Mouse (Mus musculus): ENCODE measurements around the gene Pias4. TPM values are rescaled to one million over a fixed set of nuclear protein-coding genes. Genes with fewer than 3 reads are reported as not detected.
A peak's percentile ranks its signal among the peaks of the same experiment; 100 is the strongest.

Pias4 gene
- polyA plus RNA-seq, 1 experiment from 2014 or later, result 48.6 TPM

DNA sequence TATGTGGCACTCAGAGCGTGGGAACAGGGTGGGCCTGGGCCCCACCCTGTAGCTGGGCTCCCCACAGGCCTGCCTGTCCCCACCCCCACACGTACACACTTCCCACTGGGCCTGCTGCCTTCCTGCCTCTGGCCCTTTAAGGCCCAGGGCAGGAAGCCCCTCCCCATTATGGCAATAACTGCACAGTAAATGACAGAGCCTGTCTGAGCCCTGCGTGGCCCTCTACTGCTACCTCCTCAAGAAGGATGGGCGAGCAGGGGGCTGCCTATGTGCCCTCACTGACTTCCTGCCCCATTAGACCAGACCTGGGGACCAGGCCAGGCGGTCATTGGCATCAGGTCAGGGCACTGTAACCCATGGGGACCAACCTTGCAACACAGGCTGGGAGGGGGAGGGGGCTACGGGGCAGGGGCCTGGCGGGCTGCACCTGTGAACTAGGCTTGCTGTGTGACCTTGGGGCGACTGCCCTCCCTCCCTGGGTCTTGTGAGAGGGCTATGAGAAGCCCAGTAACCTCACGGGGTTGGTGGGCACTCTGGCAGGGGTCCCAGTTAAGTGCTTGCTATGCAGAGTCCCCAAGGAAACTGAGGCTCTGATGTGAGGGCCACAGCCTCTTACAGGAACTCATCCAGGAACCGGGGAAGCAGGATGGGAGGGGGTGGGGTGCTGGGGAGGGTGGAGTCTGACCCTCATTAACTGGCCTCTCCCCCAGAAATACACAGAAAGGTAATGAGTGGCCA, 26.8 kb downstream of the Pias4 start:
- no peaks in the 10 kb centered on the region for H3K27me3 ChIP-seq
- H3K36me3 ChIP-seq, result peaks cover 34% of the 10 kb centered on the region
- H3K4me3 ChIP-seq (replicated peaks), result peak overlapping the region; percentile 81
- H3K4me1 ChIP-seq, result peaks cover 52% of the 10 kb centered on the region
- peak overlapping the region; percentile 87; the same call in 1 of the 2 replicates for H3K9ac ChIP-seq
- ATAC-seq (replicated peaks; ENCODE audit: low FRiP score), result no peak
- no peaks in the 10 kb centered on the region for H3K9me3 ChIP-seq (replicated peaks)
- 43% methylated on average over 10 of the region's 10 CpGs for WGBS
- 0 out of 2 replicates have a peak overlapping the region, but pooled peaks have one; percentile 92 for H3K27ac ChIP-seq
- H3K4me2 ChIP-seq, result peak overlapping the region; percentile 94

DNA sequence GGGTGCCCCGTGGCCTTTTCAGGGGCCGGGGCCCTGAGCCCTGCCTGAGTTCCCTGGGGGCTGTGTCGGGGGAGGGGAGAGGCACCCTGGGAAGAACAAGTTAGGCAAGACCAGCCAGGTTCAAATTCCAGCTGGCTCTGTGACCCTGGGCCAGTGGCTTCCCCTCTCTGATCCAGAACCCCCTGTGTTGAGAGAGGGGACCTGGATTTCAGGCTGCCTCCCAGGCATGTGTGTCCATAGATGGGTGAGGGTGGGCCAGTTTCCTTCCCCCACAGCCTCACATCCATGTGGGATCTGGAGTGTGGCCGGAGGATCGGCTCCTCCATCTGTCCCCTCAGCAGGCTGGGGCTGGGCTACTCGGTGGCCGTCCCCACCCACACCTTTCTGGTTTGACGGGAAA, 27.7 kb downstream of the Pias4 start:
- H3K4me3 ChIP-seq (replicated peaks), result peak overlapping the region; percentile 81
- peaks cover 55% of the 10 kb centered on the region for H3K4me1 ChIP-seq
- 51% methylated on average over 8 of the region's 8 CpGs for WGBS
- no peak for ATAC-seq (replicated peaks; ENCODE audit: low FRiP score)
- no peaks in the 10 kb centered on the region for H3K9me3 ChIP-seq (replicated peaks)
- H3K27ac ChIP-seq, result peak overlapping the region; percentile 92
- peak overlapping the region; percentile 94 for H3K4me2 ChIP-seq
- peaks cover 3% of the 10 kb centered on the region; the same call in 1 of the 2 replicates for H3K27me3 ChIP-seq
- peaks cover 25% of the 10 kb centered on the region for H3K36me3 ChIP-seq
- peak overlapping the region; percentile 87; the same call in 1 of the 2 replicates for H3K9ac ChIP-seq

DNA sequence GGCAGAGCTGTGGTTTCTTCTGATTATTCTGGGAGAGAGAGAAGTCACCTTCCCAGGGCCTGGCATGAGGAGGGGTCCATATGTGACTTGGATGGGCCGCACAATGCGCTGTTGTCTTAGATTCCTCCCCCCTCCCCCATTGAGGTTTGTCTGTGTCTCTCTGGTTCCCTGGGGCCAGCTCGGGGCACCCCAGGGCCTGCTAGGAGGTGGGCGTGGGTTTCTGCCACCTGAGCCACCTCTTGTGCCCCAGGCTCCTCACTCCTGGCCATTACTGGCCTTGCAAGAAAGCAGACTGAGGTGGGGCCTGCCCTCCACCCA, 28.2 kb downstream of the Pias4 start:
- Histone ChIP-seq H3K9me3 (replicated peaks) (no peaks in the 10 kb centered on the region), H3K9ac (peak overlapping the region; percentile 87; the same call in 1 of the 2 replicates), H3K4me1 (peaks cover 60% of the 10 kb centered on the region), H3K4me3 (replicated peaks) (peak overlapping the region; percentile 81), H3K27ac (peak overlapping the region; percentile 92), H3K36me3 (peaks cover 20% of the 10 kb centered on the region), H3K4me2 (peak overlapping the region; percentile 94), H3K27me3 (peaks cover 8% of the 10 kb centered on the region)
- WGBS, result 65% methylated on average over 4 of the region's 4 CpGs
- ATAC-seq (replicated peaks; ENCODE audit: low FRiP score), result no peak

DNA sequence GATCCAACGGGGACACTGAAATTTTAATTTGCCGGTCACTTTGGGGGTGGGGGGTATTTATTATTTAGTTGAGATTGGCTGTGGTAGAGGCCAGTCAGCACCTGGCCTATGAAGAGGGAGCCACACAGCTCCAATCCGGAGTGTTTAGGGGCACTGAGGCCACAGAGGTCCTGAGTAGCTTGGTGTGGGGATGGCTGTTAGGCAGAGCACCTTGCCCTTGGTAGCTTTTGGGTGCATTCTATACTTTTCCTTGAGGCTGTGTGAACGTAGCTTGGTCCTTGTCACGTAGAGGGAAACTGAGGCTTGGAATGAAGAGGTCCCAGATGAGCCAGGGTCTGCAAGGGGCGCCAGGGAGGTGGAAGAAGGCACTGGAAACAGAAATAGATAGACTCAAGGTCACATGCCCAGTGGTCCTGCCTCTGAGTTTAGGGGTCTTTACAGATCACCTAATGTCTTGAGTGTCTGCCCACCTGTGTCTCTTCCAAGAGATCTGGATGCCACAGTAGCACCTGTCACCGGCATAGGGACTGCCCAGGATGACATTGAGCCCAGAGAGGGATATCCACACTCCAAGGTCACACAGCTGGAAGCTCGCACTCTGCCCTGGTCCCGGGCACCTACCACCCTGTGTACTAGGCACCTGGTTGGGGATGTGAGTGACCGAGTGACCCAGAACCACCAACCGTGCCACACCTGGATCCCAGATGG, 28.7 kb downstream of the Pias4 start:
- Histone ChIP-seq H3K4me2 (peak overlapping the region; percentile 94), H3K27me3 (peaks cover 13% of the 10 kb centered on the region), H3K9ac (peak overlapping the region; percentile 87), H3K27ac (peak overlapping the region; percentile 92), H3K9me3 (replicated peaks) (no peaks in the 10 kb centered on the region), H3K4me3 (replicated peaks) (peak overlapping the region; percentile 81), H3K36me3 (peaks cover 15% of the 10 kb centered on the region), H3K4me1 (peaks cover 65% of the 10 kb centered on the region)
- ATAC-seq (replicated peaks; ENCODE audit: low FRiP score), result no peak
- WGBS, result 53% methylated on average over 11 of the region's 11 CpGs

DNA sequence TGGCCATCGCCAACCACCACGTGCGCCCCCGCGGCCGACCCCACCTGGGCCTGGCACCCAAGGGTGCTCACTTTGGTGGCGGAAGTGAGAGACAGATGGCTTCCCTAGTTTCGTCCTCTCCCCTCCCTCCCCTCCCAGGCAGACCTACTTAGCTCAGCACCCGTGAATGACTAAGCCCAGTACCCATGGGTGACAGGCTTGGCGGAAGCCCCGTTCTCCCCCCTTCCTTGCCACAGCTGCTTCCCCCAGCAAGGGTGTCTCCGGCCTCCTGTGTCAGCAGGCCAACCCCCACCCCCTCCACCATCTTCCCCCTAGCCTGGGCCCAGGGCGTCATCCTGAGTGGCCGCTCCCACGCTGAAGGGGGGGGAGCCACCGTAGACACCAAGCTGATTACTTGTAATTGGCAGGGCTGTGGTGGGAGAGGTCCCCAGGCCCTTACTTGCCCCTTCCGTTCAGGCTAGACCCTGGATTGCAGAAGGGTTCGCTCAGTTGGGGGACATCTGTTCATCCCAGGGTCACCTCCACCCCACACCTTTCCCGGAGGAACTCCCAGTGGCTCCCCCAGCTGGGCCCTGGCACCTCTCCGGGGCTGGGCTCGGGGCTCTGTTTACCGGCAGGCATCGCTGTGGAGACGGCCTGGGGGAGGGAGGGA, 29.5 kb downstream of the Pias4 start:
- H3K4me1 ChIP-seq, result peaks cover 67% of the 10 kb centered on the region
- no peak for ATAC-seq (replicated peaks; ENCODE audit: low FRiP score)
- WGBS, result 0% methylated on average over 21 of the region's 24 CpGs

DNA sequence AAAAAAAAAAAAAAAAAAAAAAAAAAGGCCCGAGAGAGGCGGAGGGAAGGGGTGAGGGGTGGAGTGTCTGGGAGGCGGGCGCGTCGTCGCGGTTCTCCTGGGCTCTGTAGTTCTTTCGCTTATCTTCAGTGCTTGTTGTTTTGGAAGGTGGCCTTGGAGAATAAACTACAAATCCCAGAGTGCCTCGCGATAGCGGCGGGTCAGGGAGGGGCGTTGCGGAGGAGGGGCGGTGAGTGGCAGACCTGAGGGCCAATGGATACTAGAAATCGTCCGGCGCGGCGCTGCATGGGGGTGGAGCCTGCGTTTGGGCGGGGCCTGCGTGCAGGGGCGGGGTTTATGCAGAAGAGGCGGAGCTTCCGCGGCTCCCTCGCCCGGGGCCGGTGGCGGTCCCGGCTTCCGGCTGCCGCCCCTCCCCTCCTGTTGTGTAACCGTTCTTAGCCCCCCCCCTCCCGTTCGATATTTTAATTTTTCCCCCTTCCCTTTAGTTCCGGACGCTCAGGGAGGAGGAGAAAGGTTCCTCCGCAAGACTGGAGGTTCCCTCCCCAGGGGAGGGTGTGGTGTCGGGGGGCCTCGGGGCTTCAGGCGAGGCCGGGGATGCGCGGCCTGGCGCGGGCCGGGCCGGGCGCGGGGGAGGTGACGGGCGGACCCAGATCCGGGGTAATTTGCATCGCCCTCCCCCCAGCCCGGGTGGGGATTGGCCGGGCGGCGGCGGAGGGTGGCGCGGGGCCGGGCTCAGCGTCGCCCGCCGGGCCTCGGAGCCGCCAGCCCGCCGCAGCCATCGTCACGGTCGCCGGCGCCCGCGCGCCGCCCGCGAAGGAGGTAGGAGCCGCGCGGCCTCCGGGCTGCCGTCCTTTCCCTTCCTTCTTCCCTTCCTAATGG, 30.2 kb downstream of the Pias4 start:
- Histone ChIP-seq H3K4me2 (peak overlapping the region; percentile 94), H3K27me3 (peaks cover 15% of the 10 kb centered on the region), H3K9ac (peak overlapping the region; percentile 87), H3K9me3 (replicated peaks) (no peaks in the 10 kb centered on the region), H3K27ac (peak overlapping the region; percentile 99), H3K4me3 (replicated peaks) (peak overlapping the region; percentile 81), H3K4me1 (peaks cover 67% of the 10 kb centered on the region), H3K36me3 (peaks cover 4% of the 10 kb centered on the region; the same call in 1 of the 2 replicates)
- WGBS, result under 1% methylated on average over 85 of the region's 89 CpGs
- ATAC-seq (replicated peaks; ENCODE audit: low FRiP score), result peak; percentile 92

More for the DNA sequence above, 29.5 kb downstream of the Pias4 start:
- H3K9me3 ChIP-seq (replicated peaks), result no peaks in the 10 kb centered on the region
- peak overlapping the region; percentile 87 for H3K9ac ChIP-seq
- H3K27me3 ChIP-seq, result peaks cover 15% of the 10 kb centered on the region
- H3K4me2 ChIP-seq, result peak overlapping the region; percentile 94
- peak overlapping the region; percentile 81 for H3K4me3 ChIP-seq (replicated peaks)
- H3K27ac ChIP-seq, result peak overlapping the region; percentile 92
- peaks cover 7% of the 10 kb centered on the region; the same call in 1 of the 2 replicates for H3K36me3 ChIP-seq

DNA sequence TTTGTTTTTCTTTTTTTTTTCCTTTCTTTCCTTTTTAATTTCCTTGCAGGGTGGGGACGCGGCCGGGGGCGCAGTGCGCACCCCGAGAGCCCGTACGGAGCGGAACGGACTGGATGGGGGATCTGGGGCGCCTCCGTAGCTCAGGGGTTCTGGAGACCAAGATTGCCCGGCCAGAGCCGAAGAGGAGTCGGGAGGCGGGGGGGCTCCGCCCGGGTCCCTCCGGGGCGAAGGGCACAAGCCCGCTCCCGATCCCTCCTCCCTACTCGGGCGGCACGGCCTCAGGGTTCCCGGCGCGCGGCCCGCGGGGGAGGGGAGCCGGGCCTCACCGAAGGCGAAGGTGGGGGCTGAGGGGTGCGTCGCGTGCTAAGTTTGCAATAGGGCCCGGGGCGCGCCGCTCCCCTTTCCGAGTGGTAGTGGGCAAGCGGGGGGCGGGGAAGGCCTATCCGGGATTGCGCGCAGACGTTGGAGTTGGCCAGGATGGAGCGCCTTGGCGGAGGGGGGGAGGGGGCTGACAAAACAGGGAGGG, 31.0 kb downstream of the Pias4 start:
- H3K4me1 ChIP-seq, result peaks cover 60% of the 10 kb centered on the region
- no peaks in the 10 kb centered on the region for H3K9me3 ChIP-seq (replicated peaks)
- peaks cover 4% of the 10 kb centered on the region; the same call in 1 of the 2 replicates for H3K36me3 ChIP-seq
- peaks cover 15% of the 10 kb centered on the region for H3K27me3 ChIP-seq
- peak overlapping the region; percentile 97 for H3K9ac ChIP-seq
- H3K27ac ChIP-seq, result peak overlapping the region; percentile 99
- peak overlapping the region; percentile 81 for H3K4me3 ChIP-seq (replicated peaks)
- peak overlapping the region; percentile 90 for H3K4me2 ChIP-seq
- WGBS, result 2% methylated on average over 49 of the region's 50 CpGs
- ATAC-seq (replicated peaks; ENCODE audit: low FRiP score), result peak; percentile 13

DNA sequence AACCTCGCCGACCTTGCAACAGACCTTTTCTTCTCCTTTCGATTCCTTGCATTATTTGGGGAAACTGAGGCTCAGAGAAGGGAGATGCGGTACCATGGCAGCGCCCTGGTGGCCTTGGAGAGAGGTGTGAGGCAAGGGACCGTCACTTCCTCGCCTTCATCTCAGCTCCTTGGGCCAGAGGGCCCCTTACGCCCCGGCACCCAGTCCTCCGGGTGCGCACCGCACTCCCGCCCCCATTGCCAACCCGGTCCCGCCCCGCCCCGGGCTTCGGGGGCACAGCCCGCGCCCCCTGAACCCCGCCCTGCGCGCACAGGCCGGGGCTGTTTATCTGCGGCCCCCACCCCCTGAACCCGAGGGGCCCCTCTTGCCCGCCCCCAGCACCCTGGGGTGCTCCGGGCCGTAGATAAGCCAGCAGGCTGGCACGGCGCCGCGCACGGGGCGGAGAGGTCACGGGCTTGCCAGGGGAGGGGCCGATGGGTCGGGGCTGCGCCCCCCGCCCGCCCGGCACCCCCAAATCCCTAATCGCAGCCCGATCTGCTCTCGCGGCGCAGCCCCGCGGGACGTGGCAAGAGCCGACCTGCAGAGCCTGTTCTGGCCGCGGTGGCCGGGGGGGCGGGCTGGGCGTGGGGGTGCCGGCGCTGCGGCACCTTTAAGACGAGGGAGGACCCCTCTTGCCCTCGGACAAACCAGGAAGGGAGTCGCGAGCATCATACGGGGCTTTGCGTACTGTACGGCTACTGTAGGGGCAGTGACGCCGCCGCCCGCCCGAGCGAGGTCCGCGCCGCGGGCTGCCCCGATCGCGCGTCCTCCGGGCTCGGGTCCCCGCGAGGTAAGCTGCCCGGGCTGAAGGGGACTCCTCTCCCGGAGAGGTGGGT, 31.7 kb downstream of the Pias4 start:
- Histone ChIP-seq H3K9ac (peak overlapping the region; percentile 97), H3K36me3 (no peaks in the 10 kb centered on the region), H3K4me3 (replicated peaks) (peak overlapping the region; percentile 81), H3K4me2 (peak overlapping the region; percentile 90), H3K4me1 (peaks cover 53% of the 10 kb centered on the region), H3K27me3 (peaks cover 15% of the 10 kb centered on the region), H3K9me3 (replicated peaks) (no peaks in the 10 kb centered on the region), H3K27ac (peak overlapping the region; percentile 99)
- WGBS, result under 1% methylated on average over 83 of the region's 86 CpGs
- peak; percentile 4; the same call in 1 of the 2 replicates for ATAC-seq (replicated peaks; ENCODE audit: low FRiP score)

DNA sequence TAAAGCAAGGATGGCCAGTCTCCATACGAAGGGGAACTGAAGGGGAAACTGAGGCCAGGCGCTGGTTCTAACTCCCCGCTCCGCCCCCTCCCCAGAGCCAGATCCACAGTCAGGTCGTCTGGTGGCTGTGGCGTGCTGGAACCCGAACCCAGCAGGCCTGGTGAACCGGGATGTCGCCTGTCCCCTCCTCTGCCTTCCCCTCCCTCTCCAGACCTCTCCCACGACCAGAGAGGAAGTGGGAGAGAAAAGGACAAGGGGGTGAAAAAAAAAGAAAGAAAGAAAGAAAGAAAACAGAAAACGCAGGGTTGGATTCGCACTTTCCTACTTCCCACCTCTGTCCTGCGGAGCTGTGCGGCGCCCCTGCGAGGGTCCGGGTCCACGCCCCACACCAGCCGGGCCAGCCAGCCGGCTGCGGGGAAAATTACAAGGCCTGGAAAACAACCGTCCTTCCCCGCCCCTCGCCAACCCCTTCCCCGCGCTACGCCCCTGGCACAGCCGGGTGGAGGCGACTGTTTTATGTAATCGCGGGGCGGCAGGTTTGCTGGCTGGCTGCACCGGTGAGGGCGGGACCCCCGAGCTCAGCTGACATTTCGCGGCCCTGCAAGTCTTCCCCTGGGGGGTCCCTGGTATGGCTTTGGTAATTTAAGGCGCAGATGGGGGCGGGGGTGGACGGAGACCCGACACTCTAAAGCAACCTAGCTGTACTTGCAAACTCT, 32.6 kb downstream of the Pias4 start, which contains the start of gene Zbtb7a:
TSS of gene Zbtb7a (plus strand) at position 255 of the 716 bp plus-strand sequence.
- H3K27me3 ChIP-seq, result peaks cover 15% of the 10 kb centered on the region
- H3K36me3 ChIP-seq, result no peaks in the 10 kb centered on the region
- H3K9me3 ChIP-seq (replicated peaks), result no peaks in the 10 kb centered on the region
- H3K9ac ChIP-seq, result peak within 1 kb of the TSS; percentile 97
- WGBS, result 3% methylated on average over 41 of the region's 41 CpGs
- no peak for ATAC-seq (replicated peaks; ENCODE audit: low FRiP score)
- H3K4me1 ChIP-seq, result peaks cover 44% of the 10 kb centered on the region
- peak within 1 kb of the TSS; percentile 81 for H3K4me3 ChIP-seq (replicated peaks)
- peak within 1 kb of the TSS; percentile 99 for H3K27ac ChIP-seq
- peak within 1 kb of the TSS; percentile 90 for H3K4me2 ChIP-seq

DNA sequence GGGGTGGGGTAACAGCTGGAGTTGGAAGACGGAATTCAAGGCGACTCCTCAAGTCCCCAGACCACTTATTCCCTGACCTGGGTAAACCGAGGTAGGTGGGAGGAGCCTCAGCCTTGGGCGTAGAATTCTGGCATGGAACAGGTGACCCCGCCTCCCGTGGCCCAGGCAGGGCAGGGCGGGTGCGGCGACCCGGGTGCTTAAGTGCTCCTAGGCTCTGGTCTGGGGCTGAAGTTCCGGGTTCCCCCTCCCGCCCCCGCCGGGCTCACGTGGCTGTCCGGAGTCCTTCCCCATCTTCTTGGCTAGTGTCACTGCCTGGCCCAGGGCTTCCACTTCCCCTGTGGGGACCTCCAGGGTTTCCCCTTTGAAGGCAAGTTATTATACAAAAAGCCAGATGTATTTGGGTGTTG, 33.5 kb downstream of the Pias4 start:
- Histone ChIP-seq H3K4me1 (peaks cover 43% of the 10 kb centered on the region), H3K36me3 (no peaks in the 10 kb centered on the region), H3K9me3 (replicated peaks) (no peaks in the 10 kb centered on the region), H3K9ac (0 out of 2 replicates have a peak overlapping the region, but pooled peaks have one; percentile 14), H3K27me3 (peaks cover 18% of the 10 kb centered on the region), H3K27ac (peak overlapping the region; percentile 48; the same call in 1 of the 2 replicates), H3K4me2 (peak overlapping the region; percentile 90), H3K4me3 (replicated peaks) (peak overlapping the region; percentile 81)
- no peak for ATAC-seq (replicated peaks; ENCODE audit: low FRiP score)
- 1% methylated on average over 16 of the region's 16 CpGs for WGBS
